Mouse (Mus musculus) hindbrain, embryonic 14.5 days (tissue): ENCODE results near the gene Tmem132c. TPM values are rescaled to one million over a fixed set of nuclear protein-coding genes. Genes with fewer than 3 reads are reported as not detected.

Source experiments
- ATAC-seq: fragments of 200-750 bp; cut with Nextera tagmentation; 2 replicates; pipeline ENCODE4 v1.8.0; 2017; ENCODE audit warnings: moderate number of reproducible peaks, mild to moderate bottlenecking, moderate TSS enrichment, moderate library complexity; ENCODE audit not compliant: low FRiP score
- DNase-seq: peaks from one replicate; pipeline ENCODE4 v3.0.0-alpha.2; 2015; ENCODE audit warnings: low spot score
- H3K27ac ChIP-seq: fragments of 300-500 bp; sonication (generic); 2 replicates; pipeline ENCODE4 v1.5.1; 2014; ENCODE audit warnings: mild to moderate bottlenecking, moderate library complexity
- H3K27me3 ChIP-seq: fragments of 300-500 bp; sonication (generic); 2 replicates; pipeline ENCODE4 v1.6.1; 2014; ENCODE audit warnings: mild to moderate bottlenecking, low read length, mixed read lengths; ENCODE audit not compliant: control insufficient read depth, insufficient read depth
- H3K36me3 ChIP-seq: fragments of 300-500 bp; sonication (generic); replicated peaks from 2 replicates; pipeline ENCODE4 v1.6.1; 2014; ENCODE audit not compliant: control insufficient read depth, insufficient read depth
- H3K4me1 ChIP-seq: fragments of 300-500 bp; sonication (generic); replicated peaks from 2 replicates; pipeline ENCODE4 v1.6.1; 2014; ENCODE audit warnings: antibody characterized with exemption, low read length, mixed read lengths; ENCODE audit not compliant: control insufficient read depth, insufficient read depth
- H3K4me2 ChIP-seq: fragments of 300-500 bp; sonication (generic); replicated peaks from 2 replicates; pipeline ENCODE4 v1.6.1; 2014; ENCODE audit warnings: mild to moderate bottlenecking, moderate library complexity
- H3K4me3 ChIP-seq: fragments of 300-500 bp; sonication (generic); replicated peaks from 2 replicates; pipeline ENCODE4 v1.5.1; 2014; ENCODE audit warnings: mild to moderate bottlenecking, low read length
- H3K9ac ChIP-seq: fragments of 300-500 bp; sonication (generic); 2 replicates; pipeline ENCODE4 v1.6.1; 2014
- H3K9me3 ChIP-seq: fragments of 300-500 bp; sonication (generic); 2 replicates; pipeline ENCODE4 v1.6.1; 2016; ENCODE audit warnings: low read length; ENCODE audit not compliant: control insufficient read depth
- WGBS: fragments of 180-500 bp; shearing (Covaris S2); extraction: QIAGEN DNeasy Blood & Tissue Kit; methylation state at CpG from one replicate; pipeline ENCODE4 v1.1.7; 2014; 5-methylcytosine and 5-hydroxymethylcytosine counted together
- polyA plus RNA-seq: library from polyadenylated mRNA; unstranded; fragments of >200 nt; fragmentation: Nextera tagmentation; extraction: Ambion mirVana; gene quantifications from 2 replicates; pipeline ENCODE4 v1.2.1, GENCODE M21; 2014

Tmem132c gene
- polyA plus RNA-seq, 1 experiment from 2014 or later, result 15.6 TPM

GRCm38 (mm10) chr5:127405391-127406000 is 163.9 kb downstream of the Tmem132c start:
- H3K27ac ChIP-seq, result no peak overlapping the region
- peak; percentile 66; the same call in 1 of the 2 replicates for ATAC-seq
- H3K4me1 ChIP-seq, result peaks cover 21% of the 10 kb centered on the region
- H3K4me2 ChIP-seq, result no peak overlapping the region; the same call in 1 of the 2 replicates
- H3K9ac ChIP-seq, result no peak overlapping the region
- H3K27me3 ChIP-seq, result no peaks in the 10 kb centered on the region
- peak; percentile 85 for DNase-seq
- 20% methylated on average over 18 of the region's 18 CpGs for WGBS
- H3K9me3 ChIP-seq, result no peaks in the 10 kb centered on the region
- no peaks in the 10 kb centered on the region for H3K36me3 ChIP-seq
- H3K4me3 ChIP-seq, result no peak overlapping the region

GRCm38 (mm10) chr5:127406014-127406655 is 164.5 kb downstream of the Tmem132c start:
- DNase-seq (peak; percentile 28), ATAC-seq (no peak)
- no peaks in the 10 kb centered on the region for H3K27me3 ChIP-seq
- peaks cover 21% of the 10 kb centered on the region for H3K4me1 ChIP-seq
- 33% methylated on average over 9 of the region's 9 CpGs for WGBS
- no peak overlapping the region for H3K27ac ChIP-seq
- H3K4me3 ChIP-seq, result no peak overlapping the region
- no peaks in the 10 kb centered on the region for H3K36me3 ChIP-seq
- no peaks in the 10 kb centered on the region for H3K9me3 ChIP-seq
- no peak overlapping the region for H3K9ac ChIP-seq
- no peak overlapping the region for H3K4me2 ChIP-seq

- Histone ChIP-seq H3K4me3 (no peak overlapping the region), H3K27ac (no peak overlapping the region), H3K27me3 (no peaks in the 10 kb centered on the region), H3K9ac (no peak overlapping the region), H3K9me3 (no peaks in the 10 kb centered on the region), H3K4me2 (no peak overlapping the region), H3K36me3 (no peaks in the 10 kb centered on the region), H3K4me1 (no peaks in the 10 kb centered on the region)
- ATAC-seq (no peak), DNase-seq (no peak)
- 70% methylated on average over 7 of the region's 7 CpGs for WGBS
These were observed 174.9 kb downstream of the Tmem132c start for GRCm38 (mm10) chr5:127416536-127416935.

- no peak for DNase-seq
- ATAC-seq, result no peak
- H3K4me3 ChIP-seq, result no peak overlapping the region
These were observed 182.3 kb downstream of the Tmem132c start for GRCm38 (mm10) chr5:127423936-127424335.

GRCm38 (mm10) chr5:127429124-127429523 is 187.5 kb downstream of the Tmem132c start:
- ATAC-seq (no peak), DNase-seq (peak; percentile 38)
- Histone ChIP-seq H3K27me3 (no peaks in the 10 kb centered on the region), H3K27ac (no peak overlapping the region), H3K4me2 (no peak overlapping the region), H3K4me1 (no peaks in the 10 kb centered on the region), H3K9me3 (no peaks in the 10 kb centered on the region), H3K9ac (no peak overlapping the region), H3K36me3 (no peaks in the 10 kb centered on the region), H3K4me3 (no peak overlapping the region)
- 24% methylated on average over 10 of the region's 10 CpGs for WGBS

More at GRCm38 (mm10) chr5:127423936-127424335, 182.3 kb downstream of the Tmem132c start:
- no peak overlapping the region for H3K27ac ChIP-seq
- no peaks in the 10 kb centered on the region for H3K4me1 ChIP-seq
- H3K4me2 ChIP-seq, result no peak overlapping the region
- no peaks in the 10 kb centered on the region for H3K9me3 ChIP-seq
- H3K9ac ChIP-seq, result no peak overlapping the region
- no peaks in the 10 kb centered on the region for H3K36me3 ChIP-seq
- H3K27me3 ChIP-seq, result no peaks in the 10 kb centered on the region

GRCm38 (mm10) chr5:127431561-127431960 is 190.0 kb downstream of the Tmem132c start:
- Histone ChIP-seq H3K27ac (no peak overlapping the region), H3K4me1 (no peaks in the 10 kb centered on the region), H3K36me3 (no peaks in the 10 kb centered on the region), H3K4me3 (no peak overlapping the region), H3K27me3 (no peaks in the 10 kb centered on the region), H3K4me2 (no peak overlapping the region), H3K9ac (no peak overlapping the region), H3K9me3 (no peaks in the 10 kb centered on the region)
- DNase-seq, result no peak
- ATAC-seq, result no peak
- WGBS, result 61% methylated on average over 9 of the region's 9 CpGs

- no peak overlapping the region for H3K9ac ChIP-seq
- H3K4me3 ChIP-seq, result no peak overlapping the region
- no peak for DNase-seq
- H3K4me1 ChIP-seq, result peaks cover under 1% of the 10 kb centered on the region; the same call in 1 of the 2 replicates
- no peaks in the 10 kb centered on the region for H3K27me3 ChIP-seq
- WGBS, result 95% methylated on average over 5 of the region's 5 CpGs
- no peak overlapping the region for H3K27ac ChIP-seq
- no peaks in the 10 kb centered on the region for H3K9me3 ChIP-seq
- no peak for ATAC-seq
- H3K4me2 ChIP-seq, result no peak overlapping the region
- H3K36me3 ChIP-seq, result no peaks in the 10 kb centered on the region
These were observed 195.2 kb downstream of the Tmem132c start for GRCm38 (mm10) chr5:127436836-127437235.

GRCm38 (mm10) chr5:127438639-127439038 is 197.0 kb downstream of the Tmem132c start:
- ATAC-seq, result no peak
- H3K4me1 ChIP-seq, result peaks cover 6% of the 10 kb centered on the region; the same call in 1 of the 2 replicates

GRCm38 (mm10) chr5:127441963-127442362 is 200.4 kb downstream of the Tmem132c start:
- H3K36me3 ChIP-seq, result no peaks in the 10 kb centered on the region
- no peak for ATAC-seq
- no peaks in the 10 kb centered on the region for H3K27me3 ChIP-seq
- no peak overlapping the region for H3K27ac ChIP-seq
- no peak overlapping the region for H3K9ac ChIP-seq
- no peak overlapping the region for H3K4me2 ChIP-seq
- whole genome bisulfite sequencing, result 21% methylated on average over 10 of the region's 10 CpGs
- no peak for DNase-seq
- H3K4me1 ChIP-seq, result peaks cover 6% of the 10 kb centered on the region; the same call in 1 of the 2 replicates
- H3K9me3 ChIP-seq, result no peaks in the 10 kb centered on the region
- H3K4me3 ChIP-seq, result no peak overlapping the region

More at GRCm38 (mm10) chr5:127438639-127439038, 197.0 kb downstream of the Tmem132c start:
- WGBS, result 96% methylated on average over 4 of the region's 4 CpGs
- H3K36me3 ChIP-seq, result no peaks in the 10 kb centered on the region
- no peak overlapping the region for H3K4me3 ChIP-seq
- H3K9me3 ChIP-seq, result no peaks in the 10 kb centered on the region
- H3K27ac ChIP-seq, result no peak overlapping the region
- no peak overlapping the region for H3K4me2 ChIP-seq
- no peaks in the 10 kb centered on the region for H3K27me3 ChIP-seq
- DNase-seq, result no peak
- H3K9ac ChIP-seq, result no peak overlapping the region
